Mouse (Mus musculus): ENCODE results near the gene Parp1. TPM values are rescaled to one million over a fixed set of nuclear protein-coding genes. Genes with fewer than 3 reads are reported as not detected.
A peak's percentile ranks its signal among the peaks of the same experiment; 100 is the strongest.

Parp1 gene
- polyA plus RNA-seq, 1 experiment from 2014 or later = 137 TPM

DNA sequence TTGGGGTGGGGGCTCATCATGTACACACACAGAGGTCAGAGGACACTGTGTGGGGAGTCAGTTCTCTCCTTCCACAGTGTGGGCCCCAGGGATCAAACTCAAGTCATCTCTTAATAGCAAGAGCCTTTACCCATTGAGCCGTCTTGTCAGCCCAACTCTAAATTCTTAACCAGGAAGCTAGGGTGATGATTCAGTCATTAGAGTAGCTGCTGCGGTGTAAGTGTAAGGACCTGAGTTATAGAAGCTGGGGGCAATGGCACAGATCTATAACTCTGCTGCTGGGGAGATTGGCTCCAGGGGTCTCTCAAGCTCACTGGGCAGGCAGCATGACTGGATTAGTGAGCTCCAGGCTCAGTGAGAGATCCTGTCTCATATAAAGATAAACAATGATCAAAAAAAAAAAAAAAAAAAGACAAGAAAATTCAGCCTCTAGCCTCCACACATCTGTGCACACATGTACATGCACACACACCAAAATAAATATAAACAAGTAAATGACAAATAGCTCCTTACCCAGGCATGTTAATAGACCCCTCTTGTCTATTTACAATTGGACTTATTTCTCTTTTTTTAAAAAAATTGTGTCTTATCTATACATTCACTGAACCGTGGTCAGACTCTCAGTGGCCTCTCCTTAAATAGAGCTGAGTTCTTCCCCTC lies 25.9 kb upstream of the Parp1 start:
- Histone ChIP-seq H3K27me3 (peaks cover 12% of the 10 kb centered on the region; the same call in 1 of the 2 replicates), H3K36me3 (no peaks in the 10 kb centered on the region), H3K9ac (no peak overlapping the region), H3K4me2 (no peak overlapping the region), H3K4me1 (peaks cover 21% of the 10 kb centered on the region), H3K4me3 (no peak overlapping the region), H3K27ac (no peak overlapping the region), H3K9me3 (no peaks in the 10 kb centered on the region)
- 84% methylated on average over 3 of the region's 3 CpGs for WGBS
- ATAC-seq (ENCODE audit: insufficient number of reproducible peaks, insufficient read depth, low FRiP score, low TSS enrichment, low read depth) = no peak

DNA sequence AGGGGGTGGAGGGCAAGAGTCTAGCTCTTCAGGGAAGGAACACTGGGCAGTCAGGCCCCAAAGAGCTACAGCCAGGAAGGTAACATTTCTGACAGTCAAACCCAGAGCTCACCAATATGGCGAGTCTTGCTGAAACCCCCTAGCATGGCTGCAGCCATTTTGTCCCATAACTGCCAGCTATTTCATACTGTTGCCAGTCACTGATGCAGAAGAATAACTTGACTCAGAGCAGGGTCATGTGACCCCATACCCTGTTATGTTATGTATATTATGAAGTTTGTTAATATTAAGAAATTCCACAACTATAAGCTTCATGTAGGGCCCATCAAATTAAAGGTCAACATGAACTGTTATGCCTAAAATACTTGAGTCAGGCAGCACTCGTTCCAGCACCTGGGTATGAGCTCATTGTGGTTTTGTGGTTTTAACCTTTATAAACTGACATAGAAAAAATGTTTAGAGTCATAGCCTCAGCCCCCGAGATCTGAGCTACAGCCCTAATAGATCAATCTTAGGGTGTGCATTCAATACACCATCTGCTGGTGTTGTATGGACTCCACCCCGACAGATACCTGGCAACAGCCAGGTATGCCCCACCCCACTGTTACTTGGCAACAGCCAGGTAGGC lies 22.7 kb upstream of the Parp1 start:
- peaks cover 30% of the 10 kb centered on the region for H3K4me1 ChIP-seq
- WGBS = 72% methylated on average over 4 of the region's 4 CpGs
- no peak for ATAC-seq (ENCODE audit: insufficient number of reproducible peaks, insufficient read depth, low FRiP score, low TSS enrichment, low read depth)

DNA sequence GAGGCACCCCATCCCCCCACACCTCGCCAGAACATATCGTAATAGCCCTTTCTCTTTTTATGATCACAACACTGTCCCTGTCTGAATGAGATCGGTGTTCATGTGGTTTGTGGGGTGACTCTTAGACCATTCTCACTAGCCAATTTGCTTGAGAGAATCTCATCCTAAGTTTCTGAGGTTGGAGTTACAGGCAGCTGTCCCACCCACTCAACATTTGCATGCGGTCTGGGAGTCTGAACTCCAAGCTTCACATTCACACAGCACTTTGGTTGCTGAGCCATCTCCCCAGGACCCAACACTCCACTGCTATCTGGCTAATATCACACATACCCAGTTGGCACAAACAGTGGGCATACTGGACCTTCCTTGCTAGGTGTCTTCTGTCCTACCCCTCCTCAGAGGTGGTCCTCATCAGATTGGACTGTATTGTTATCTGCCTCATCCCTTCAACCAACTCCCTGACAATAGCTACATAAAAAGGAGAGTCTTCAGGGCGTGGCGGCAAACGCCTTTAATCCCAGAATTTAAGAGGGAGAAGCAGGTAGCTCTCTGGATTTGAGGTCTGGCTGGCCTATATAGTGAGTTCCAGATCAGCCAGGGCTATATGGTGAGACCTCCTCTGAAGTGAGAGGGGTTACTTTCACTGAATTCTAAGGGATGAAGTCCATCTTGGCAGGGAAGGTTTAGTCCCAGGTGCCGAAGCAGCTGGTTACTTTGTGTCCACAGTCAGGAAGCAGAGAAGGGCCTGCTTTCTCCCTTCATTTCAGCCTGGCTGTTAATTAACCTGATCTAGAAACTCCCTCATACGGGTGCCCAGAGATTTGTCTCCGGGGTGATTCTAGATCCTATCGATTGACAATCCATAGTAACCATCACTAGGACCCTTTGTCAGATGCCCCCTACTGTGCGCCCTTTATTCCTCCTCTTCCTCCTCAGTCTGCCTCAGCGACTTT lies 21.6 kb upstream of the Parp1 start:
- peaks cover 21% of the 10 kb centered on the region for H3K4me1 ChIP-seq
- 48% methylated on average over 13 of the region's 13 CpGs for WGBS
- H3K4me3 ChIP-seq = 0 out of 2 replicates have a peak overlapping the region, but pooled peaks have one; percentile 15
- peak overlapping the region; percentile 54 for H3K4me2 ChIP-seq
- no peaks in the 10 kb centered on the region for H3K9me3 ChIP-seq
- H3K36me3 ChIP-seq = no peaks in the 10 kb centered on the region
- ATAC-seq (ENCODE audit: insufficient number of reproducible peaks, insufficient read depth, low FRiP score, low TSS enrichment, low read depth) = no peak
- H3K27me3 ChIP-seq = peaks cover 39% of the 10 kb centered on the region
- H3K27ac ChIP-seq = no peak overlapping the region
- H3K9ac ChIP-seq = peak overlapping the region; percentile 54; the same call in 1 of the 2 replicates

More for the DNA sequence above, 22.7 kb upstream of the Parp1 start:
- H3K36me3 ChIP-seq = no peaks in the 10 kb centered on the region
- no peak overlapping the region for H3K9ac ChIP-seq
- peaks cover 39% of the 10 kb centered on the region for H3K27me3 ChIP-seq
- H3K4me2 ChIP-seq = no peak overlapping the region
- no peak overlapping the region for H3K27ac ChIP-seq
- no peaks in the 10 kb centered on the region for H3K9me3 ChIP-seq
- no peak overlapping the region for H3K4me3 ChIP-seq

DNA sequence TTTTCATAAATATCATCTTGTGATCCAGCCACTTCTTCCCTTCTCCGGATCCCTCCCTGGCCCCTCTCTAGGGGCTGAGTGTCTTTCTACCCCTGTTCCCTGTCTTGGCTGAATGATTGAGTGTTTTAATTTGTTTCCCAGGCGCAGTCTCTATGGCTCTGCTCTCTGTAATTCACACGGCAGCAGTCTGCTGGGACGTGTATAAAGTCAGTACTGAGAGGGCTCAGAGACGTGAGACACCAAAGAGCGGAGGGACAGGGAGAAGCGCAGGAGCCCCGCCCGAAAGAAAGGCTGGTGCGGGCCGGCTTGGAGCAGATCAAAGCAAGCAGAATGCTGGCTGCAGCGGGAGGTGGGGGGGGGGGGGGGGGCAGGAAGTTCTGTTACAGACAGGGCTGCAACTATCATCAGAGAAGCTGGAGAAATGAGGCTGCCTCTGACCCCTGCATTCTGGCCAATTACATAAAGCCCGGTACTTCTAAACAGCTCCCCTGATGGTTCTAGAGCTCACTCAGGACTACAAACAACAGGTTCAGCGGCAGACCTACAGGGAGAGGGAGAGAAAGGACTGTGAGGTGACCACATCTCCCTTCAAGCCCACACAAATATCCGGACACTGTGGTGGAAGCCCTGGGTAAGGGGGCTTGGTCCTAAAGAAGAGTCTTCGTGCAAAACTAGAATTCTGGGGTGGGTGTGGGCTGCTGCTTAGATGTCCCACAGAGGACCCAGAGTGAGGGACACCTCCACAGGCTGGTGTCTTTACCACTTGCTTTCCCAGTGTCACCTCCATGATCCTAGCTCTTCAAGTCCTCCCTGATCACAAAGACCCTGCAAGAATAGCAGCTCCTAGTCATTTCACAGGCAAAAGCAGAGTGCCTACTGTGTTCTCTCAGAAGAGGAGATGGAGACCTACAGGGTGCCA lies 20.7 kb upstream of the Parp1 start:
- Histone ChIP-seq H3K9me3 (no peaks in the 10 kb centered on the region), H3K9ac (peak overlapping the region; percentile 54; the same call in 1 of the 2 replicates), H3K4me2 (peak overlapping the region; percentile 54), H3K27ac (no peak overlapping the region), H3K4me3 (peak overlapping the region; percentile 15; the same call in 1 of the 2 replicates), H3K36me3 (no peaks in the 10 kb centered on the region), H3K27me3 (peaks cover 39% of the 10 kb centered on the region), H3K4me1 (peaks cover 21% of the 10 kb centered on the region)
- WGBS = 1% methylated on average over 16 of the region's 16 CpGs
- no peak for ATAC-seq (ENCODE audit: insufficient number of reproducible peaks, insufficient read depth, low FRiP score, low TSS enrichment, low read depth)

DNA sequence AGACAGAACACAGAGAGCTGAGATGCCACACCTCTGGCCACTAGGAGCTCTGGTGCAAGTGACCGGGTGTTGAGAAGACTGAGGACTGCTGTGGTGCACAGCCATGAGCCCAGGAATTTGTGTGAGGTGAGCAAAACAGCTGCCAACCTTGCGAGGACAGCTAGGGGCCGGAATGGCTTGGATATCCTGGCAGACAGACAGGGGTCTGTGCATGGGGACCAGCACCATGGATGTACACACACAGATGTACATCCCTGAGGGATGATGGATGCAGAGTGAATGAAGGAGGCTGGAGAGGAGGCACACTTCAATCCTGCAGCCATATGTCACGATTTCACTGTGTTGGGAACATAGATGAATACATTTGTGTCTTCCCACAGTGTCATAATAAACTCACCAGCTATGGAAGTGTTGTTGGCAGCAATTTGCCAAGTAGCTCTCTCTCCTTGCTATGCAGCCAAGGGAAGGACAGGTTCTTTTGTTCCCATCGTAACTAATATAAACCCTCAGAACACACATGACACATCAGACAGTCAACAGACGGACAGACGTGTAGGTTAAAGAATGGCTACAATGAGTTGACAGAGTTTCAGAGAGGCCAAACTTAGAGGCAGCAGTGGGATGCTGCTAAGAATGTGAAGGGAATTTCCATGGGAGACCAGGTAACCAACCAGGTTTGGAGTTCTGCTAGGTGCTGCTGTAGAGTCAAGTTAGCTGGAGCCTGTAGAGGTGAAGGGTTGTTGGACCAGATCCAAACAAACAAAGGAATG lies 19.0 kb upstream of the Parp1 start:
- no peak overlapping the region for H3K4me3 ChIP-seq
- WGBS = 73% methylated on average over 7 of the region's 7 CpGs
- ATAC-seq (ENCODE audit: insufficient number of reproducible peaks, insufficient read depth, low FRiP score, low TSS enrichment, low read depth) = no peak
- H3K9ac ChIP-seq = no peak overlapping the region
- H3K4me2 ChIP-seq = no peak overlapping the region
- no peak overlapping the region for H3K27ac ChIP-seq
- H3K4me1 ChIP-seq = peaks cover 21% of the 10 kb centered on the region
- no peaks in the 10 kb centered on the region for H3K36me3 ChIP-seq
- no peaks in the 10 kb centered on the region for H3K9me3 ChIP-seq
- peaks cover 39% of the 10 kb centered on the region for H3K27me3 ChIP-seq

DNA sequence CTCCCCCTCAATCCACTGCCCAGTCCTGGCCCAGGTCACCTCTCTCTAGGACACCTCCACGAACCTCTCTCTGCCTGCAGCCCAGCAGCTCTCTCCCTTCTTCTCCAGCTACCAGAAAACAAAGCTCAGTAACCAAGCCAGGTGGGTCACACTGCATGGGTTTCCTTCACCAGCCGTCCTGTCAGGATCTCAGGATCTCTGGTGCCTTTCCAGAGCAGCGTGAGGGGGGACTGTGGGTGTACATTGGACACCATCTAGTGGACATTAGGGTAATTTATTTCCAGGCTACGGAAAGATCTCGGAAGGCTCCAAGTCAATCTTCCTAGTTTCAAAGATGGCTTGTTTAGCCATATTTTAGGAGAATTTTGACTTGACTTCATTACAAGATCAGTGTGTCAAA lies 18.0 kb upstream of the Parp1 start:
- Histone ChIP-seq H3K36me3 (no peaks in the 10 kb centered on the region), H3K4me1 (peaks cover 21% of the 10 kb centered on the region), H3K27ac (no peak overlapping the region), H3K4me3 (no peak overlapping the region), H3K9me3 (no peaks in the 10 kb centered on the region), H3K27me3 (peaks cover 39% of the 10 kb centered on the region), H3K9ac (no peak overlapping the region), H3K4me2 (no peak overlapping the region)
- WGBS = 16% methylated on average over 5 of the region's 5 CpGs
- no peak for ATAC-seq (ENCODE audit: insufficient number of reproducible peaks, insufficient read depth, low FRiP score, low TSS enrichment, low read depth)

DNA sequence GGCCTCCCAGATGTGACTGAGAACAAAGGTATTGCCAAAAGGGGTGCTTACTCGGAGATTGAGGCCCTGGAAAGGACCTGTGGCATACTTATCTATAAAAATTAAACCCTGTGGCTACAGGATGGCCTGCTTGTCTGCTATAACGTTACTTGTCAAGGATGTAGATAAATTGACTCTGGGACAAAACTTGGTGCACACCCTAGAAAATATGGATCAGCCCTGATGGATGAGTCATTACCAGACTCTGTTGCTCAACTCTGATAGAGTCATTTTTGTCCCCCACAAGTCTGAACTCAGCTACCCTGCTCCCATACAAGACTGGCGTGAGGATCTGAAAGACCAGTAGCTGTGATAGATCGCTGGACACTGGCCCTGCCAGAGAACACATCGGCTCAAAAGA lies 11.8 kb upstream of the Parp1 start:
- Histone ChIP-seq H3K9me3 (no peaks in the 10 kb centered on the region), H3K4me3 (no peak overlapping the region), H3K36me3 (no peaks in the 10 kb centered on the region), H3K9ac (no peak overlapping the region), H3K27me3 (no peaks in the 10 kb centered on the region), H3K27ac (no peak overlapping the region), H3K4me2 (no peak overlapping the region), H3K4me1 (no peaks in the 10 kb centered on the region)
- no peak for ATAC-seq (ENCODE audit: insufficient number of reproducible peaks, insufficient read depth, low FRiP score, low TSS enrichment, low read depth)
- WGBS = 84% methylated on average over 5 of the region's 5 CpGs

DNA sequence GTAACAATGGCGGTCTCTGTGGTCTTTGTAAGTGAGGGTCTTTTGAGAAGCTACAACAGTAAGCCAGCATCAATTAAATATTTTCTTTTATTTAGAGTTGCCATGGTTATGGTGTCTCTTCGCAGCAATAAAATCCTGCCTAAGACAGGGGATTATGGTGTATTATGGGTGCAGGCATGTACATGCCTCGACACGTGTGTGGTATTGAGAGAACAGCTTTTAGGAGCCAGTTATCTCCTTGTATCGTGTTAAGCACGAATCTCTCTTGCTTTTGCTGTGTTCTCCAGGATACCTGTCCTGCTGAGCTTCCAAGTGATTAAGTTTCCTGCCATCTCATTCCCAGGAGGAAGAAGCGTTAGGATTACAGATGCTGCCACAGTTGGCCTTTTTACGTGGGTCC lies 9.3 kb upstream of the Parp1 start:
- Histone ChIP-seq H3K27ac (no peak overlapping the region), H3K4me1 (no peaks in the 10 kb centered on the region), H3K27me3 (no peaks in the 10 kb centered on the region), H3K4me2 (no peak overlapping the region), H3K36me3 (no peaks in the 10 kb centered on the region), H3K4me3 (no peak overlapping the region), H3K9ac (no peak overlapping the region), H3K9me3 (no peaks in the 10 kb centered on the region)
- WGBS = 67% methylated on average over 8 of the region's 8 CpGs
- ATAC-seq (ENCODE audit: insufficient number of reproducible peaks, insufficient read depth, low FRiP score, low TSS enrichment, low read depth) = no peak

- Histone ChIP-seq H3K9me3 (no peaks in the 10 kb centered on the region), H3K27ac (no peak overlapping the region), H3K27me3 (no peaks in the 10 kb centered on the region), H3K4me2 (no peak overlapping the region), H3K4me1 (no peaks in the 10 kb centered on the region), H3K4me3 (no peak overlapping the region), H3K9ac (no peak overlapping the region), H3K36me3 (no peaks in the 10 kb centered on the region)
- ATAC-seq (ENCODE audit: insufficient number of reproducible peaks, insufficient read depth, low FRiP score, low TSS enrichment, low read depth) = no peak
- WGBS = 51% methylated on average over 3 of the region's 3 CpGs
These were observed 7.5 kb upstream of the Parp1 start for GRCm38 (mm10) chr1:180561187-180561586.

DNA sequence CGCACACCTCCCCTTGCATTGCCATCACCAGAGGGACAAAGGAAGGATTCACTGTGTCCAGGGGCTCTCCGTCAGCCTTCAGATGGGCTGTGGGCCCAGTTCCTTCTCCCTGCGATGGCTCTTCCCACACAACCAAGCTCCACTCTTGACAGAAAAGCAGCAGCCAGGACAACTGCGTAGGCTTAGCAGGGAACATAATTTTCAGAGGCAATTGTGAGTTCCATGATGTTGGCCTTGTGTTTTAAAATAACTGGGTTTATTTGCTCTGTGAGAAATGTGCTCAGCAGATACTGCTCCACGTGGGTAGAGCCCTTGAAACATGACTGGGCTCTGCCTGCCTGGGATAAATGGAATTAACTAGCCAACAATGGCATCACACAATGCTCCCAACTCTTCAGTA lies 3.8 kb upstream of the Parp1 start:
- no peak for ATAC-seq (ENCODE audit: insufficient number of reproducible peaks, insufficient read depth, low FRiP score, low TSS enrichment, low read depth)
- H3K9ac ChIP-seq = no peak overlapping the region

More for the DNA sequence above, 3.8 kb upstream of the Parp1 start:
- Histone ChIP-seq H3K4me1 (peaks cover 4% of the 10 kb centered on the region), H3K9me3 (no peaks in the 10 kb centered on the region), H3K4me2 (no peak overlapping the region), H3K27ac (no peak overlapping the region), H3K36me3 (no peaks in the 10 kb centered on the region), H3K4me3 (no peak overlapping the region), H3K27me3 (no peaks in the 10 kb centered on the region)
- 82% methylated on average over 5 of the region's 5 CpGs for WGBS

Measured in embryonic facial prominence, embryonic 13.5 days (tissue).